Mouse (Mus musculus): Measurements from ENCODE around the gene Dupd1. TPM values are rescaled to one million over a fixed set of nuclear protein-coding genes. Genes with fewer than 3 reads are reported as not detected.

Dupd1 gene
- polyA plus RNA-seq (2016; fragmentation: Nextera tagmentation; extraction: Ambion mirVana): not detected in 2 replicates

- H3K27me3 ChIP-seq (ENCODE audit: low read depth, poor library complexity, severe bottlenecking): no peaks in the 10 kb centered on the region
- H3K27ac ChIP-seq (replicated peaks): no peak within 1 kb of the TSS
- no peak within 1 kb of the TSS for H3K4me3 ChIP-seq
- no peak for DNase-seq (ENCODE audit: low spot score)
- no peaks in the 10 kb centered on the region for H3K9me3 ChIP-seq (replicated peaks)
- 78% methylated on average over 5 of the region's 5 CpGs for WGBS
- peaks cover 6% of the 10 kb centered on the region for H3K4me1 ChIP-seq
- no peaks in the 10 kb centered on the region for H3K36me3 ChIP-seq
These were observed at the start of gene Dupd1 for GRCm38 (mm10) chr14:21714486-21714885. Gene Dupd1, minus strand, starts transcription at chr14:21714576.

GRCm38 (mm10) chr14:21763736-21764135 lies 49.4 kb upstream of the Dupd1 start:
- peaks cover 13% of the 10 kb centered on the region for H3K4me1 ChIP-seq
- no peaks in the 10 kb centered on the region for H3K9me3 ChIP-seq (replicated peaks)
- DNase-seq (ENCODE audit: low spot score): no peak
- no peak overlapping the region for H3K4me3 ChIP-seq
- H3K27me3 ChIP-seq (ENCODE audit: low read depth, poor library complexity, severe bottlenecking): no peaks in the 10 kb centered on the region
- H3K36me3 ChIP-seq: no peaks in the 10 kb centered on the region
- 91% methylated on average over 3 of the region's 3 CpGs for whole genome bisulfite sequencing
- no peak overlapping the region for H3K27ac ChIP-seq (replicated peaks)

- WGBS: 89% methylated on average over 9 of the region's 9 CpGs
- no peaks in the 10 kb centered on the region for H3K9me3 ChIP-seq (replicated peaks)
- H3K4me3 ChIP-seq: no peak overlapping the region
- H3K36me3 ChIP-seq: no peaks in the 10 kb centered on the region
- peaks cover 5% of the 10 kb centered on the region; the same call in 1 of the 2 replicates for H3K4me1 ChIP-seq
- H3K27me3 ChIP-seq (ENCODE audit: low read depth, poor library complexity, severe bottlenecking): no peaks in the 10 kb centered on the region
- no peak overlapping the region for H3K27ac ChIP-seq (replicated peaks)
- no peak for DNase-seq (ENCODE audit: low spot score)
These were observed 47.2 kb upstream of the Dupd1 start for GRCm38 (mm10) chr14:21761560-21761959.

- H3K27ac ChIP-seq (replicated peaks): no peak overlapping the region
These were observed 39.0 kb upstream of the Dupd1 start for GRCm38 (mm10) chr14:21753367-21753766.

GRCm38 (mm10) chr14:21752411-21752810 lies 38.0 kb upstream of the Dupd1 start:
- Histone ChIP-seq H3K4me1 (peaks cover 20% of the 10 kb centered on the region), H3K27me3 (ENCODE audit: low read depth, poor library complexity, severe bottlenecking) (no peaks in the 10 kb centered on the region), H3K36me3 (no peaks in the 10 kb centered on the region), H3K27ac (replicated peaks) (no peak overlapping the region), H3K4me3 (no peak overlapping the region), H3K9me3 (replicated peaks) (no peaks in the 10 kb centered on the region)
- no peak for DNase-seq (ENCODE audit: low spot score)
- 90% methylated on average over 3 of the region's 3 CpGs for WGBS

More at GRCm38 (mm10) chr14:21753367-21753766, 39.0 kb upstream of the Dupd1 start:
- 85% methylated on average over 4 of the region's 4 CpGs for WGBS
- peaks cover 20% of the 10 kb centered on the region for H3K4me1 ChIP-seq
- no peaks in the 10 kb centered on the region for H3K9me3 ChIP-seq (replicated peaks)
- no peaks in the 10 kb centered on the region for H3K27me3 ChIP-seq (ENCODE audit: low read depth, poor library complexity, severe bottlenecking)
- DNase-seq (ENCODE audit: low spot score): no peak
- H3K36me3 ChIP-seq: no peaks in the 10 kb centered on the region
- H3K4me3 ChIP-seq: no peak overlapping the region

GRCm38 (mm10) chr14:21750881-21751542 lies 36.6 kb upstream of the Dupd1 start, which contains the start of gene Dusp13:
Gene Dusp13, minus strand, starts transcription at chr14:21751181.
- Histone ChIP-seq H3K4me1 (peaks cover 20% of the 10 kb centered on the region), H3K36me3 (no peaks in the 10 kb centered on the region), H3K27ac (replicated peaks) (peak within 1 kb of the TSS; percentile 92), H3K4me3 (peak within 1 kb of the TSS; percentile 98), H3K9me3 (replicated peaks) (no peaks in the 10 kb centered on the region), H3K27me3 (ENCODE audit: low read depth, poor library complexity, severe bottlenecking) (no peaks in the 10 kb centered on the region)
- DNase-seq (ENCODE audit: low spot score): peak; percentile 68
- under 1% methylated on average over 26 of the region's 26 CpGs for WGBS

GRCm38 (mm10) chr14:21750008-21750880 lies 35.9 kb upstream of the Dupd1 start, which contains the start of gene Samd8:
Gene Samd8, plus strand, starts transcription at chr14:21750531.
- Histone ChIP-seq H3K27ac (replicated peaks) (peak within 1 kb of the TSS; percentile 92), H3K27me3 (ENCODE audit: low read depth, poor library complexity, severe bottlenecking) (no peaks in the 10 kb centered on the region), H3K4me1 (peaks cover 20% of the 10 kb centered on the region), H3K9me3 (replicated peaks) (no peaks in the 10 kb centered on the region), H3K4me3 (peak within 1 kb of the TSS; percentile 98), H3K36me3 (no peaks in the 10 kb centered on the region)
- WGBS: 7% methylated on average over 52 of the region's 52 CpGs
- DNase-seq (ENCODE audit: low spot score): peak; percentile 90

GRCm38 (mm10) chr14:21748142-21748870 lies 33.9 kb upstream of the Dupd1 start:
- peaks cover 20% of the 10 kb centered on the region for H3K4me1 ChIP-seq
- H3K27ac ChIP-seq (replicated peaks): no peak overlapping the region
- 41% methylated on average over 15 of the region's 15 CpGs for WGBS
- H3K4me3 ChIP-seq: no peak overlapping the region
- no peaks in the 10 kb centered on the region for H3K27me3 ChIP-seq (ENCODE audit: low read depth, poor library complexity, severe bottlenecking)
- H3K36me3 ChIP-seq: no peaks in the 10 kb centered on the region
- H3K9me3 ChIP-seq (replicated peaks): no peaks in the 10 kb centered on the region
- no peak for DNase-seq (ENCODE audit: low spot score)

- no peak for DNase-seq (ENCODE audit: low spot score)
- Histone ChIP-seq H3K4me3 (no peak overlapping the region), H3K27ac (replicated peaks) (no peak overlapping the region), H3K36me3 (no peaks in the 10 kb centered on the region), H3K9me3 (replicated peaks) (no peaks in the 10 kb centered on the region), H3K27me3 (ENCODE audit: low read depth, poor library complexity, severe bottlenecking) (0 out of 2 replicates have a peak, but pooled peaks cover 3% of the 10 kb centered on the region), H3K4me1 (peaks cover 20% of the 10 kb centered on the region)
- 78% methylated on average over 14 of the region's 14 CpGs for WGBS
These were observed 33.2 kb upstream of the Dupd1 start for GRCm38 (mm10) chr14:21747436-21748141.

- Histone ChIP-seq H3K27ac (replicated peaks) (no peak overlapping the region), H3K27me3 (ENCODE audit: low read depth, poor library complexity, severe bottlenecking) (0 out of 2 replicates have a peak, but pooled peaks cover 4% of the 10 kb centered on the region), H3K4me3 (no peak overlapping the region), H3K4me1 (peaks cover 14% of the 10 kb centered on the region), H3K36me3 (no peaks in the 10 kb centered on the region), H3K9me3 (replicated peaks) (no peaks in the 10 kb centered on the region)
- DNase-seq (ENCODE audit: low spot score): no peak
- 93% methylated on average over 2 of the region's 2 CpGs for WGBS
These were observed 32.5 kb upstream of the Dupd1 start for GRCm38 (mm10) chr14:21746846-21747245.

GRCm38 (mm10) chr14:21746251-21746650 lies 31.9 kb upstream of the Dupd1 start:
- H3K36me3 ChIP-seq: no peaks in the 10 kb centered on the region
- no peaks in the 10 kb centered on the region for H3K9me3 ChIP-seq (replicated peaks)
- H3K27ac ChIP-seq (replicated peaks): no peak overlapping the region
- peaks cover 8% of the 10 kb centered on the region for H3K4me1 ChIP-seq
- DNase-seq (ENCODE audit: low spot score): no peak
- 0 out of 2 replicates have a peak, but pooled peaks cover 4% of the 10 kb centered on the region for H3K27me3 ChIP-seq (ENCODE audit: low read depth, poor library complexity, severe bottlenecking)
- 87% methylated on average over 8 of the region's 8 CpGs for WGBS
- no peak overlapping the region for H3K4me3 ChIP-seq

GRCm38 (mm10) chr14:21745149-21745548 lies 30.8 kb upstream of the Dupd1 start:
- Histone ChIP-seq H3K9me3 (replicated peaks) (no peaks in the 10 kb centered on the region), H3K4me1 (peaks cover 3% of the 10 kb centered on the region; the same call in 1 of the 2 replicates), H3K36me3 (no peaks in the 10 kb centered on the region), H3K27ac (replicated peaks) (no peak overlapping the region), H3K4me3 (no peak overlapping the region), H3K27me3 (ENCODE audit: low read depth, poor library complexity, severe bottlenecking) (0 out of 2 replicates have a peak, but pooled peaks cover 4% of the 10 kb centered on the region)
- WGBS: 72% methylated on average over 5 of the region's 5 CpGs
- no peak for DNase-seq (ENCODE audit: low spot score)

All from midbrain, embryonic 10.5 days (tissue).